Mouse (Mus musculus) ES-E14 (cell line): Measurements from ENCODE around the gene Syt12. TPM values are rescaled to one million over a fixed set of nuclear protein-coding genes. Genes with fewer than 3 reads are reported as not detected.

ENCODE experiments used
- DNase-seq: peaks from one replicate; pipeline ENCODE4 v3.0.0-alpha.2; 2013; ENCODE audit warnings: low read depth, low spot score
- H3K27ac ChIP-seq: 2 replicates; pipeline ENCODE4 v1.5.1; 2012; ENCODE audit warnings: low read depth, mild to moderate bottlenecking, low read length, moderate library complexity, mixed read lengths; ENCODE audit not compliant: poor library complexity, insufficient read depth, severe bottlenecking
- H3K36me3 ChIP-seq: 2 replicates; pipeline ENCODE4 v1.6.1; 2012; ENCODE audit warnings: mild to moderate bottlenecking, low read length, moderate library complexity, mixed read lengths; ENCODE audit not compliant: control insufficient read depth, poor library complexity, insufficient read depth, severe bottlenecking
- H3K4me1 ChIP-seq, 2 experiments: fragments of 150-350 bp in 1 of 2; sonication (generic) in 1 of 2; 2 replicates each; pipeline ENCODE4 v1.6.1; 2012; ENCODE audit warnings: low read length in 2 of 2, mild to moderate bottlenecking in 1 of 2, mixed read lengths in 1 of 2; ENCODE audit not compliant: control insufficient read depth in 2 of 2, insufficient read depth in 2 of 2, poor library complexity in 1 of 2
- H3K4me3 ChIP-seq, 2 experiments: fragments of 150-350 bp in 1 of 2; sonication (generic) in 1 of 2; 2 replicates each; pipeline ENCODE4 v1.5.1; 2012; ENCODE audit warnings: low read length in 2 of 2, low read depth in 1 of 2, mild to moderate bottlenecking in 1 of 2, mixed read lengths in 1 of 2; ENCODE audit not compliant: insufficient read depth in 1 of 2, poor library complexity in 1 of 2, severe bottlenecking in 1 of 2
- H3K9ac ChIP-seq: 2 replicates; pipeline ENCODE4 v1.6.1; 2012; ENCODE audit warnings: low read depth, mild to moderate bottlenecking, low read length, mixed read lengths; ENCODE audit not compliant: poor library complexity, insufficient read depth, severe bottlenecking
- H3K9me3 ChIP-seq: fragments of 150-350 bp; sonication (generic); 2 replicates; pipeline ENCODE4 v1.6.1; 2012; ENCODE audit warnings: low read depth, mild to moderate bottlenecking, low read length; ENCODE audit not compliant: control insufficient read depth, insufficient read depth
- CHD2 ChIP-seq: IDR thresholded peaks from 2 replicates; pipeline ENCODE4 v1.6.1; 2014; ENCODE audit warnings: mild to moderate bottlenecking, low read depth, low read length, inconsistent platforms
- HCFC1 ChIP-seq: IDR thresholded peaks from 2 replicates; pipeline ENCODE4 v1.6.1; 2012; ENCODE audit warnings: low read length, inconsistent platforms, borderline replicate concordance; ENCODE audit not compliant: insufficient read depth
- MAFK ChIP-seq: IDR thresholded peaks from 2 replicates; pipeline ENCODE4 v1.6.1; 2014; ENCODE audit warnings: mild to moderate bottlenecking, low read depth, low read length, inconsistent platforms; ENCODE audit not compliant: insufficient read depth
- ZC3H11A ChIP-seq: IDR thresholded peaks from 2 replicates; pipeline ENCODE4 v1.6.1; 2012; ENCODE audit warnings: low read depth, mild to moderate bottlenecking, inconsistent platforms, low read length, borderline replicate concordance
- ZNF384 ChIP-seq: IDR thresholded peaks from 2 replicates; pipeline ENCODE4 v1.6.1; 2012; ENCODE audit warnings: low read depth, low read length, inconsistent platforms
- in situ Hi-C, 2 experiments: fragments of 600-800 bp; cut with MboI; formaldehyde crosslinking; loops; one replicate each; pipeline ENCODE4 v1.15.1; 2025; ENCODE audit warnings: low sequenced_read_pairs in 2 of 2, inconsistent platforms in 1 of 2; ENCODE audit not compliant: unreplicated experiment in 2 of 2
- total RNA-seq: library from RNA; depleted of rRNA; stranded (reverse); fragments of 300-350 nt; gene quantifications from 2 replicates; pipeline ENCODE4 v1.2.3, GENCODE M21; 2012; rRNA removed

Gene Syt12
- total RNA-seq, 1 experiment = 0.58 TPM

DNA sequence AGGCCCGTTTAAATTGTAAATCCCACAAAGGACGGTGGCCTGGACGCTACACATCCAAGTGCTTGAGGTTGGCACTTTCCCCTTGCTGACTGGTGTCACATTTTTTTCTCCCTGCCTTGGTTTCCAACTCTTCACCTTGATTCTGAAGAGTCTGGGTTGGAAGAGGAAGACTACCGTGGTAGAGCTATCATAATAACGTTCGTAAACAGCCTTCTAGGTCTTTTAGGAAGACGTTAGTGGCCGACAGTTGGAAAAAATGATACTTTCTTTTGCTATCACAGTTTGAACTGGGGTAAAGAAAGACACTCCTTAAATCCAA is 78.7 kb downstream of the Syt12 start:
- Histone ChIP-seq H3K9ac (peak overlapping the region; percentile 66), H3K27ac (no peak overlapping the region), H3K9me3 (no peaks in the 10 kb centered on the region), H3K4me1 (peaks cover 0 to 2% of the 10 kb centered on the region in 2 experiments; a peak in 1 of 4 replicates), H3K36me3 (no peaks in the 10 kb centered on the region), H3K4me3 (peak overlapping the region; percentile 96 to 100)
- in situ Hi-C loops = no loop called here
- no peak for DNase-seq
- no peak for TF ChIP-seq ZC3H11A
- no peak for TF ChIP-seq ZNF384
- TF ChIP-seq HCFC1 = no peak
- TF ChIP-seq MAFK = no peak
- no peak for TF ChIP-seq CHD2

DNA sequence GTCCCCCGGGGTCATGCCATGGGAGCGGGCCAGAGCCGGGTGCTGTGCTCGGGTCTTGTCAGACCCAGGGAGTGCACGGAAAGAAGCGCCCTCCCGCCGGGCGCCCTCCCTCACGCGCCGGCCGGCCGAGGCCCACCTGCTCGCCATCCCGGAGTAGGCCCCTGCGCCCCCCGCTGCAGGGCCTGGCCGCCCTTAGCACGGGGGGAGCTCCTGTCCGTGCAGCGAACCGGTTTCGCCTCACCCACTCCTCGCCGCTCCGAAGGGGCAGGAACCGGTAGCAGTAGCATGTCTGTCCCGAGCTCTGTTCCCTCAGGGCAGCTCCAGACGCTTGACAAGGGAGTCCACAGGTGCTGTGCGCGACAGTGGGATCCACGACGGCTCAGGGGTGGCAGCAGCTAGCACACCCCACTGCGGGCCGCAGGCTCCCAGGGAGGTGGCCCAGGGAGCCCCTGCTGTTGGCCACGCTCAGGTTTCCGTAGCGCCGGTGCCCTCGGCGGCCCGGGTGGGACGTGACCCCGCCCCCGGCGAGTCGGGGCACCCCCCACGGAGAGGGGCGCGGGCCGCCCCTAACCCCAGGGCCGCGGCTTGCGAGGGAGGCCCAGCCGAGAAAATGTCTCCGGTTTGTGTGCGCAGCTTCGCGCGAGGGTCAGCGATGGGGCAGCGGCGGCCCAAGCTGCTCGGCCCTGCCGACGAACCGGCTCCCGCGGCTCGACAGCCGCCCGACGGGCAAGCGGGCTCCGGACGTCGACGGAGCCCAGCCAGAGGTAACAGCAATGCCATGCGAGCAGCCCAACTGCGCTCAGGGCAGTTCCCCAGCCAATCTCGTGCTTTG is 79.2 kb downstream of the Syt12 start, which contains the start of gene Kdm2a:
Gene Kdm2a (minus strand): TSS at position 488 of the 832 bp plus-strand sequence.
- peaks cover 0 to 2% of the 10 kb centered on the region in 2 experiments; a peak in 1 of 4 replicates for H3K4me1 ChIP-seq
- H3K4me3 ChIP-seq = peak within 1 kb of the TSS; percentile 96 to 100
- H3K27ac ChIP-seq = peak within 1 kb of the TSS; percentile 83
- in situ Hi-C loops = no loop called here
- no peak for DNase-seq
- no peaks in the 10 kb centered on the region for H3K36me3 ChIP-seq
- no peaks in the 10 kb centered on the region for H3K9me3 ChIP-seq
- peak within 1 kb of the TSS; percentile 66 for H3K9ac ChIP-seq
- TF ChIP-seq ZC3H11A = no peak
- no peak for TF ChIP-seq HCFC1
- TF ChIP-seq CHD2 = no peak
- no peak for TF ChIP-seq MAFK
- no peak for TF ChIP-seq ZNF384

DNA sequence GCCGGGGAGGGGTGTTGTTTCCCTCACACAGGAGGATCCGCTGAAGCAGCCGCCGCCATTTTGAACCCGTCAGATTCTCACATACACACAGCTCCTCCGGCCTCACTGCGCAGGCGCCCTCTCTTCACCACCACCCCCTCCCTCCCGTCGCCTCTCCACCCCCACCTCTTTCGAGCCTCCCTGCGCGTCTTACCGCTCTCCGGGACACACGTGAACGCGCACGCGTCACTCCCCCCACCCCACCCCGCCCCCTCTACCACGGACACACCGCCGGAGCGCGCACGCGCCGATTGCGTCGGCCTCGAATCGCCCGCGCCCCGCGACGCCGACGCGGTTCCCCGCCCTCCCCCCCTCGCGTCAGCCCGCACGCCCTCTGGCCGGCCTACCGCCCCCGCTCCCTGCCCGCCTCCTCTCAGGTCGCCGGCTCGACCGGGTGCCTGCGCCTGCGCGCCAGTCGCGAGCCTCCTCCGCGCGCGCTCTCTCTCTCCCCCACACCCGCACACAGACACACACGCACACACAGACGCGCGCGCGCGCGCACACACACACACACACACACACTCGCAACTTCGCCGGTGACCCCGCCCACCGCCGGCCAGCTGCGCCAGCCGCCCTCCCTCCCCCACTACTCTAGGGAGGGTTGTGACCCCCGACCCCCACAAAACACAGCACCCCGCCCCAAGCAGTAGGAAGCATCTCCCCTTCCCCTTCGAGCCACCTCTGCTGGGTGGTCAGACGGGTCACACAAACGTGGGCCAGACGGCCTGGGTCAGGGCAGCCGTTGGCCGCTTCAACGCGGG is 80.0 kb downstream of the Syt12 start:
- TF ChIP-seq ZNF384 = no peak
- no peak for TF ChIP-seq CHD2
- no peak for TF ChIP-seq ZC3H11A
- no peak for TF ChIP-seq HCFC1

DNA sequence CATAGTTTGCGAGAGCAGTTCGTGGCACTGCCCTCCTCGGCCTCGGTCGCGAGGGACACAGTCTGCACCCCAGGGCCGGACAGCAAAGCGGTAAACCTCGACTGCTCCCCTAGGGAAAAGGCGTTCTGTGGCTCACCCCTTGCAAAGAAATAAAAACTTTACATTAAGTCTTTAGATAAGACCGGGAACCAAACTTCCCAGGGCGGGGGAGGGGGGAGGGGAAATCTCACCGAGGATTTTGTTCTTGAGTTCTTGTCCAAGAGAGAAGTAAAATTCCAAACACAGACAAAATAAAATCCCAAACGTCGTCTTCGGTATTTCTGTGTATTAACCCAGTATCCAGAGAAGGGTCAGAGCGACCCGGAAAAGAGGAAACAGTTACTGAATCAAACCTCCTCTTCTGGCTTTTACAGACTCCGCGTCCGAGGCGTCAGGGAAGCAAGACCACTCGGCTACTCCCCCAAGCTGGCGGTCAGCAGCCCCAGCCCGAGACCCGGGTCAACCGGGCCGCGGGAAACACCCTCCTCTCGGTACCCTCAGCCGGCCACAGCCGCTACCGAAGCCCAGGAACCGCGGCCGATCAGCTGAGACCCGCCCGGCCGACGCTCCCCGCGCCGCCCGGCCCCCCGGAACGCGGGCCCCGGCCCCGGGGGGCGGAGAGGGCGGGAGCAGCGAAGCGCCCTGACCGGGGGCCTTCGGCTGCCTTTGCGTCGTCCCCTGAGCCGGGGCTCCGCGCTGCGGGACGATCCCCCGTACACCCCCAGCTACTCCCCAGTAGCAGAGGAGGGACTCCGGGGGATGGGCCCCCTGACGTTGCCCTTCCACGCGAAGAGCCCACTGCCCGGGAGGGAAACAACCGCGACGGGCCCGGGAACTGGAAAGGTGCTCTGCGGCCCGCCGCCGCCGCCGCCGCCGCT is 80.9 kb downstream of the Syt12 start:
- H3K4me3 ChIP-seq = peak overlapping the region; percentile 96 to 100
- H3K36me3 ChIP-seq = no peaks in the 10 kb centered on the region
- H3K9ac ChIP-seq = peak overlapping the region; percentile 96
- in situ Hi-C loops = no loop called here
- no peak for DNase-seq
- H3K4me1 ChIP-seq = peaks cover 0 to 2% of the 10 kb centered on the region in 2 experiments; a peak in 1 of 4 replicates
- H3K27ac ChIP-seq = peak overlapping the region; percentile 83
- TF ChIP-seq HCFC1 = no peak
- no peak for TF ChIP-seq MAFK
- TF ChIP-seq ZNF384 = no peak
- TF ChIP-seq ZC3H11A = no peak
- TF ChIP-seq CHD2 = no peak
- H3K9me3 ChIP-seq = no peaks in the 10 kb centered on the region

More for the DNA sequence above, 80.0 kb downstream of the Syt12 start:
- peak overlapping the region; percentile 96 to 100 for H3K4me3 ChIP-seq
- in situ Hi-C loops = no loop called here
- H3K36me3 ChIP-seq = no peaks in the 10 kb centered on the region
- peak; percentile 98 for DNase-seq
- peaks cover 0 to 2% of the 10 kb centered on the region in 2 experiments; a peak in 1 of 4 replicates for H3K4me1 ChIP-seq
- H3K9ac ChIP-seq = peak overlapping the region; percentile 96
- no peaks in the 10 kb centered on the region for H3K9me3 ChIP-seq
- peak overlapping the region; percentile 83 for H3K27ac ChIP-seq

Other genes starting within 250 kb of the Syt12 start
- gene Pold4, start 245.5 kb downstream of the Syt12 start, total RNA-seq = 6.2 and 8.7 TPM in 2 replicates
- gene Ssh3, start 208.3 kb downstream of the Syt12 start, total RNA-seq = 7.3 and 15.1 TPM in 2 replicates
- gene Ankrd13d, start 194.3 kb downstream of the Syt12 start, total RNA-seq = 5.5 and 8.8 TPM in 2 replicates
- gene Grk2, start 171.2 kb downstream of the Syt12 start, total RNA-seq = 56.1 and 76.6 TPM in 2 replicates
- 45.6 and 51.5 TPM in 2 replicates for gene Kdm2a, start 79.2 kb downstream of the Syt12 start, total RNA-seq
- 10.9 and 15.5 TPM in 2 replicates for gene Rhod, start 38.0 kb downstream of the Syt12 start, total RNA-seq
- gene 2010003K11Rik, start 21.1 kb upstream of the Syt12 start, total RNA-seq = not detected in 2 replicates
- 35.6 and 44.6 TPM in 2 replicates for gene Pcx, start 33.0 kb upstream of the Syt12 start, total RNA-seq
- gene Lrfn4, start 138.2 kb upstream of the Syt12 start, total RNA-seq = 22.8 and 33.9 TPM in 2 replicates
- gene Rce1, start 148.2 kb upstream of the Syt12 start, total RNA-seq = 63.6 and 103 TPM in 2 replicates
- 0.79 and 1.1 TPM in 2 replicates for gene Gm960, start 221.2 kb upstream of the Syt12 start, total RNA-seq
- 14.1 and 36.7 TPM in 2 replicates for gene Sptbn2, start 233.7 kb upstream of the Syt12 start, total RNA-seq